Mouse (Mus musculus) megakaryocyte, embryonic 14.5 days (primary cell): ENCODE data around the gene Teddm1a.

Source experiments
- FLI1 ChIP-seq: IDR thresholded peaks from 2 replicates; pipeline ENCODE4 v1.6.1; 2012; ENCODE audit warnings: low read length, inconsistent platforms, mixed read lengths
- GATA1 ChIP-seq: IDR thresholded peaks from 3 replicates; pipeline ENCODE4 v1.6.1; 2012; ENCODE audit warnings: mixed read lengths, low read length, inconsistent platforms, borderline replicate concordance

DNA sequence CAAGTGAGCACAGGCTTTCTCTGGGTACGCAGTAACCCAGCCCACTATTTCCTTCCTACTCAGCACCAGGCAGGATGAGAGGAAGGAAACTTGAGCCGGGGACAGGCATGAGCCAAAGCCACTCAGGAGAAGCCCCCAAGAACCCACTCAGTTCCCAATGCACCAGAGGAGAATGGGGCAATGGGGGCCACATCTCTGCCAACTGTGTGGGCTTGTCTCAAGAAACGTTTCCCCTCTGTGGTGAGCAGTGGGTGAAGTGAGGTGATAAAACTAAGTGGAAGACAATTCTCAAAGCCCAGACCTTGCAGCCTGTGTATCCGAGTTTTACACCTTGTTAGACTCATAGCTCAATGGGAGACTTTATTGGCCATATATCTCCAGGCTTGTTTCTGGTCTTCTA lies at the start of gene Teddm1a:
- TF ChIP-seq GATA1 (no peak), FLI1 (no peak)
